Mouse (Mus musculus) embryonic facial prominence, embryonic 14.5 days (tissue): ENCODE results near the gene Ercc4. TPM values are rescaled to one million over a fixed set of nuclear protein-coding genes. Genes with fewer than 3 reads are reported as not detected.
"Not testable (repeated sequence)": the region's sequence is repeated elsewhere in the genome, so short reads cannot be mapped to it uniquely, and the experiment has no call there.

ENCODE experiments used
- ATAC-seq: fragments of 200-750 bp; cut with Nextera tagmentation; 2 replicates; pipeline ENCODE4 v1.8.0; 2017; ENCODE audit warnings: low read depth, moderate number of reproducible peaks, moderate TSS enrichment
- DNase-seq: peaks from one replicate; pipeline ENCODE4 v3.0.0-alpha.2; 2015; ENCODE audit warnings: low spot score
- H3K27ac ChIP-seq: fragments of 300-500 bp; sonication (generic); replicated peaks from 2 replicates; pipeline ENCODE4 v1.5.1; 2014; ENCODE audit warnings: low read depth, mild to moderate bottlenecking, low read length, moderate library complexity
- H3K27me3 ChIP-seq: fragments of 300-500 bp; sonication (generic); replicated peaks from 2 replicates; pipeline ENCODE4 v1.6.1; 2014; ENCODE audit warnings: low read length; ENCODE audit not compliant: control insufficient read depth, insufficient read depth
- H3K36me3 ChIP-seq: fragments of 300-500 bp; sonication (generic); 2 replicates; pipeline ENCODE4 v1.6.1; 2014; ENCODE audit warnings: low read length, mixed read lengths; ENCODE audit not compliant: control insufficient read depth, insufficient read depth
- H3K4me1 ChIP-seq: fragments of 300-500 bp; sonication (generic); 2 replicates; pipeline ENCODE4 v1.6.1; 2014; ENCODE audit warnings: antibody characterized with exemption, low read length; ENCODE audit not compliant: control insufficient read depth, insufficient read depth
- H3K4me2 ChIP-seq: fragments of 300-500 bp; sonication (generic); 2 replicates; pipeline ENCODE4 v1.6.1; 2014; ENCODE audit warnings: low read depth, mild to moderate bottlenecking, low read length, moderate library complexity, mixed read lengths
- H3K4me3 ChIP-seq: fragments of 300-500 bp; sonication (generic); 2 replicates; pipeline ENCODE4 v1.5.1; 2014; ENCODE audit warnings: low read depth, mild to moderate bottlenecking, low read length
- H3K9ac ChIP-seq: fragments of 300-500 bp; sonication (generic); 2 replicates; pipeline ENCODE4 v1.6.1; 2014; ENCODE audit warnings: low read depth, mild to moderate bottlenecking, low read length, moderate library complexity, mixed read lengths
- H3K9me3 ChIP-seq: fragments of 300-500 bp; sonication (generic); 2 replicates; pipeline ENCODE4 v1.6.1; 2016; ENCODE audit warnings: low read length; ENCODE audit not compliant: control insufficient read depth
- WGBS: fragments of 180-500 bp; shearing (Covaris S2); extraction: QIAGEN DNeasy Blood & Tissue Kit; methylation state at CpG from one replicate; pipeline ENCODE4 v1.1.7; 2014; 5-methylcytosine and 5-hydroxymethylcytosine counted together
- polyA plus RNA-seq: library from polyadenylated mRNA; unstranded; fragments of >200 nt; fragmentation: Nextera tagmentation; extraction: Ambion mirVana; gene quantifications from 2 replicates; pipeline ENCODE4 v1.2.1, GENCODE M21; 2014

Gene Ercc4
- polyA plus RNA-seq, 1 experiment from 2014 or later: 13.3 TPM

DNA sequence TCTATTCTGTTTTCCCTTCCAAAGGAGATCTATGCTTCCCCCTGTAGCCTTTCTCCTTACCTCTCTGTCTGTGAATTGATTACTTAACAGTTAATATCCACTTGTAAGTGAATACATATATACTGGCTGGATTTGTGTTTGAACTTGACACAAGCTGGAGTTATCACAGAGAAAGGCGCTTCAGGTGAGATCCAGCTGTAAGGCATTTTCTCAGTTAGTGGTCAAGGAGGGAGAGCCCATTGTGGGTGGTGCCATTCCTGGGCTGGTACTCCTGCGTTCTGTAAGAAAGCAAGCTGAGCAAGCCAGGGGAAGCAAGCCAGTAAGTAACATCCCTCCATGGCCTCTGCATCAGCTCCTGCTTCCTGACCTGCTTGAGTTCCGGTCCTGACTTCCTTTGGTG is 6.0 kb downstream of the Ercc4 start:
- not testable (repeated sequence) for DNase-seq
- WGBS: 92% methylated on average over 2 of the region's 3 CpGs

GRCm38 (mm10) chr16:13117299-13117966 is 7.9 kb downstream of the Ercc4 start:
- H3K9me3 ChIP-seq: no peaks in the 10 kb centered on the region
- no peak overlapping the region for H3K9ac ChIP-seq
- no peaks in the 10 kb centered on the region for H3K27me3 ChIP-seq
- ATAC-seq (peak; percentile 88), DNase-seq (peak; percentile 85)
- H3K4me3 ChIP-seq: no peak overlapping the region
- no peaks in the 10 kb centered on the region for H3K4me1 ChIP-seq
- H3K27ac ChIP-seq: no peak overlapping the region
- 62% methylated on average over 9 of the region's 9 CpGs for WGBS
- peaks cover 44% of the 10 kb centered on the region for H3K36me3 ChIP-seq
- no peak overlapping the region for H3K4me2 ChIP-seq

More for the DNA sequence above, 6.0 kb downstream of the Ercc4 start:
- H3K36me3 ChIP-seq: peaks cover 27% of the 10 kb centered on the region
- not testable (repeated sequence) for H3K27ac ChIP-seq, H3K9me3 ChIP-seq, H3K9ac ChIP-seq, H3K27me3 ChIP-seq, H3K4me2 ChIP-seq, H3K4me3 ChIP-seq, H3K4me1 ChIP-seq, ATAC-seq

DNA sequence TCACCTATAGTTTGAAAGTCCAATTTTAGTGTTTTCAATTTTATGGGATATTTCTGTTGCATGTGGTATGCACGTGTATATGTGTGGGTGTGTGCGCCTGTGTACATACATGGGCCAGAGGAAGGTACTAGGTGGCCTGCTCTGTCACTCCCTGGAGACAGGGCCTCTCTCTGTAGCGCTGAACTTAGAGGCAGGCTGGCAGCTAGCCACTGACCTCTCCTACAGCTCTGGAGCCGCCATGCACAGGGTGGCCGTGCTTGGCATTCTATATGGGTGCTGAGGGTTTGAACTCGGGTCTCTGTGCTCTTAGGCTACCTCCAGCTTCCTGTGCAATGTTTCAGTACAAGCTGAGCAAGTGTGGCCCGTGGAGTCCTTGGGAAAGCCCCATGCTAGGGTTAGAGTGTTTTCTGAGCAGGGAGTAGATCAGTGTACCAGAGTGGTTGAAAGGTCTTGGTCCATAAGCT is 8.5 kb downstream of the Ercc4 start:
- no peak for ATAC-seq
- no peaks in the 10 kb centered on the region for H3K9me3 ChIP-seq
- no peak overlapping the region for H3K4me2 ChIP-seq
- peaks cover 45% of the 10 kb centered on the region for H3K36me3 ChIP-seq
- no peaks in the 10 kb centered on the region for H3K4me1 ChIP-seq
- 91% methylated on average over 7 of the region's 7 CpGs for WGBS
- H3K9ac ChIP-seq: no peak overlapping the region
- no peaks in the 10 kb centered on the region for H3K27me3 ChIP-seq
- no peak for DNase-seq
- H3K4me3 ChIP-seq: no peak overlapping the region
- no peak overlapping the region for H3K27ac ChIP-seq

DNA sequence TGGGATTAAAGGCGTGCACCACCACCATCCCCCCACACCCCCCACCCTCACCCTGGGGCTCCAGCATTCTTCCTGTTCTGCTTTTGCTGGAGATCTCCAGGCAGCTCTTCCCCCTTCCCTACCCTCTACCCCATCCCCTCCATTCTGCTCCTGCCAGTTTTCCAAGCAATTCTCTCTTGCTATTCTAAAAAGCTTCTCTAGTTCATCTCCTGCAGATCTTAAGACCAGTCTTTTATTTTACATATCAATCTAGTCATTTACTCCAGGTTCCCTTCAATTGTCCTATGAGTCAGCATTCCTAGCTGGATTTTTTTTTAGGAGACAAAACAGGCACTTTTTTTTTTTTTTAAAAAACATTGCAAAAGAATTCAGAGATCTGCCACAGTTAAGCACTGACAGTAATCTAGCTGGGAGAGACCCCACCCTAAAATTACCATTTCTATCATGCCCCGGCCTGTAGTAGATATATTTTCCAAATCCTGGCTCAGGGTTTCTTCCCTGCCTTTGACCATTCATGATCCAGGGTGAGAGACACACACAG is 9.3 kb downstream of the Ercc4 start:
- WGBS: 84% methylated on average over 2 of the region's 2 CpGs
- Histone ChIP-seq H3K9ac (no peak overlapping the region), H3K4me2 (no peak overlapping the region), H3K27me3 (no peaks in the 10 kb centered on the region), H3K27ac (no peak overlapping the region), H3K4me1 (no peaks in the 10 kb centered on the region), H3K36me3 (peaks cover 45% of the 10 kb centered on the region), H3K9me3 (no peaks in the 10 kb centered on the region), H3K4me3 (no peak overlapping the region)
- ATAC-seq (no peak), DNase-seq (no peak)

- 93% methylated on average over 3 of the region's 3 CpGs for WGBS
- peaks cover 47% of the 10 kb centered on the region for H3K36me3 ChIP-seq
Observed at GRCm38 (mm10) chr16:13119641-13120350, 10.3 kb downstream of the Ercc4 start.

GRCm38 (mm10) chr16:13125357-13125756 is 15.9 kb downstream of the Ercc4 start:
- H3K9ac ChIP-seq: no peak overlapping the region
- H3K27me3 ChIP-seq: no peaks in the 10 kb centered on the region
- WGBS: 89% methylated on average over 8 of the region's 8 CpGs
- no peak overlapping the region for H3K4me3 ChIP-seq
- H3K9me3 ChIP-seq: no peaks in the 10 kb centered on the region
- peaks cover 91% of the 10 kb centered on the region for H3K36me3 ChIP-seq
- no peak overlapping the region for H3K4me2 ChIP-seq
- ATAC-seq (no peak), DNase-seq (no peak)
- H3K27ac ChIP-seq: no peak overlapping the region
- H3K4me1 ChIP-seq: no peaks in the 10 kb centered on the region

More at GRCm38 (mm10) chr16:13119641-13120350, 10.3 kb downstream of the Ercc4 start:
- DNase-seq (no peak), ATAC-seq (no peak)
- Histone ChIP-seq H3K9ac (no peak overlapping the region), H3K4me1 (no peaks in the 10 kb centered on the region), H3K9me3 (no peaks in the 10 kb centered on the region), H3K4me3 (no peak overlapping the region), H3K27me3 (no peaks in the 10 kb centered on the region), H3K4me2 (no peak overlapping the region), H3K27ac (no peak overlapping the region)

GRCm38 (mm10) chr16:13127566-13127965 is 18.1 kb downstream of the Ercc4 start:
- 95% methylated on average over 10 of the region's 10 CpGs for WGBS
- H3K4me3 ChIP-seq: no peak overlapping the region
- H3K4me1 ChIP-seq: no peaks in the 10 kb centered on the region
- no peak overlapping the region for H3K9ac ChIP-seq
- ATAC-seq: no peak
- no peak for DNase-seq
- no peaks in the 10 kb centered on the region for H3K27me3 ChIP-seq
- no peaks in the 10 kb centered on the region for H3K9me3 ChIP-seq
- no peak overlapping the region for H3K4me2 ChIP-seq
- no peak overlapping the region for H3K27ac ChIP-seq
- peaks cover 93% of the 10 kb centered on the region for H3K36me3 ChIP-seq

- no peak overlapping the region for H3K27ac ChIP-seq
- DNase-seq (no peak), ATAC-seq (no peak)
- H3K4me1 ChIP-seq: no peaks in the 10 kb centered on the region
- no peak overlapping the region for H3K4me3 ChIP-seq
- no peak overlapping the region for H3K4me2 ChIP-seq
- H3K9ac ChIP-seq: no peak overlapping the region
- peaks cover 74% of the 10 kb centered on the region for H3K36me3 ChIP-seq
- no peaks in the 10 kb centered on the region for H3K27me3 ChIP-seq
- no peaks in the 10 kb centered on the region for H3K9me3 ChIP-seq
- 46% methylated on average over 14 of the region's 14 CpGs for WGBS
Observed at GRCm38 (mm10) chr16:13130412-13130811, 20.9 kb downstream of the Ercc4 start.
